Mouse (Mus musculus) macrophage (primary cell): ENCODE results near the gene Olfr676. TPM values are rescaled to one million over a fixed set of nuclear protein-coding genes. Genes with fewer than 3 reads are reported as not detected.
"Not testable (repeated sequence)": the region's sequence is repeated elsewhere in the genome, so short reads cannot be mapped to it uniquely, and the experiment has no call there.

ENCODE experiments used
- H3K27ac ChIP-seq: fragments of 350-480 bp; formaldehyde crosslinking; 2 replicates; pipeline ENCODE4 v1.9.0; 2021
- H3K36me3 ChIP-seq: fragments of 350-480 bp; formaldehyde crosslinking; 2 replicates; pipeline ENCODE4 v1.9.0; 2021; ENCODE audit errors: inconsistent target
- H3K4me3 ChIP-seq: fragments of 350-480 bp; formaldehyde crosslinking; 2 replicates; pipeline ENCODE4 v1.9.0; 2021; ENCODE audit errors: inconsistent target
- H3K79me2 ChIP-seq: fragments of 350-480 bp; formaldehyde crosslinking; 2 replicates; pipeline ENCODE4 v1.9.0; 2021; ENCODE audit errors: inconsistent target
- WGBS: methylation state at CpG from one replicate; pipeline ENCODE4 v1.1.7; 2026; ENCODE audit warnings: inconsistent platforms; ENCODE audit not compliant: missing documents; 5-methylcytosine and 5-hydroxymethylcytosine counted together
- polyA plus RNA-seq: library from polyadenylated mRNA; stranded (reverse); fragments of 250-400 nt; gene quantifications from 3 replicates; pipeline ENCODE4 v1.2.4, GENCODE M21; 2018; ENCODE audit warnings: inconsistent platforms
- total RNA-seq, 78 experiments: library from RNA; depleted of rRNA; stranded (reverse); fragments of 250-400 nt; gene quantifications; 1 replicate in 9 of 78; 2 replicates in 24 of 78; 3 replicates in 43 of 78; 4 replicates in 2 of 78; pipeline ENCODE4 v1.2.4; 2018; ENCODE audit warnings: inconsistent platforms in 56 of 78

Olfr676 gene
- not detected for total RNA-seq (2018; cell fraction: chromatin; rRNA removed)
- total RNA-seq (2018; cell fraction: cytosol; rRNA removed), result not detected
- not detected for total RNA-seq (2018; cell fraction: nucleus; rRNA removed)
- polyA plus RNA-seq, result not detected in 3 replicates

DNA sequence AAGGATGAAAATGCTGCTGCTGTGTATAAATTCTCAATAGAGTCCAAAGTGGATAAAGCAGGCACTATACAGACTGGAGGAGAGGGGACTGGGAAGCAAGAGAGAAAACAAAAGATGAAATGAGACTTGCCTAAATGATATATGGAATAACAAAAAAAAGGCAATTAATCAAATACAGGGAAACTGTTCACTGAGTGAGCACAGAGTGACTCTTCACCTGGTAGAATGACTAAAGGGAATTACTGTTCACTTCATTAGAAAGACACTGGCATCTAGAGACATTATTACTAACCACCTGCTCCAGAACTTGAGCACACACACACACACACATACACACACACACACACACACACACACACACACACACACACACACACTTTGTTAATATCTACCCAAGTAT is at the start of gene Olfr676:
Gene Olfr676 (plus strand): TSS at position 301 of the 400 bp plus-strand sequence.
- Histone ChIP-seq H3K27ac (no peak within 1 kb of the TSS), H3K4me3 (no peak within 1 kb of the TSS), H3K79me2 (no peaks in the 10 kb centered on the region), H3K36me3 (no peaks in the 10 kb centered on the region)

GRCm38 (mm10) chr7:105001929-105002328 is 30.6 kb upstream of the Olfr676 start, which contains the start of gene Olfr672:
Olfr672 (minus strand) TSS chr7:105002029.
- H3K79me2 ChIP-seq, result no peaks in the 10 kb centered on the region
- H3K36me3 ChIP-seq, result no peaks in the 10 kb centered on the region
- H3K4me3 ChIP-seq, result no peak within 1 kb of the TSS
- no peak within 1 kb of the TSS for H3K27ac ChIP-seq

DNA sequence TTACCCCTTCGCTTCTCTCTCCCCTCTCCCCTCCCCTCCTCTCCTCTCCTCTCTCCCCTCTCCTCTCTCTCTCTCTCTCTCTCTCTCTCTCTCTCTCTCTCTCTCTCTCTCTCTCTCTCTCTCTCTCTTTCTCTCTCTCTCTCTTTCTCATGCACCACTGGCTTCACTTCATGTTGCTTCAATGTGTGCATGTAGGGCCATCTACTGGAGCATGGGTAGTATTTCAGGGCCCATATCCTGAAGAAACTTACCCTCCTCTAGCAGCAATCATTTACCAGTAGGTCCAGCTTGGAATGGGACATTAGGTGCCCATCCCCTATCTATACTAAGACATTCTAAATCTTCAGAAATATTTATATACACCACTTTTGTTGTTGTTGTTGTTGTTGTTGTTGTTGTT is 10.0 kb upstream of the Olfr676 start:
- 75% methylated on average over 1 of the region's 1 CpGs for WGBS
- Histone ChIP-seq H3K4me3 (no peak overlapping the region), H3K27ac (no peak overlapping the region), H3K36me3 (no peaks in the 10 kb centered on the region), H3K79me2 (no peaks in the 10 kb centered on the region)

- H3K79me2 ChIP-seq, result no peaks in the 10 kb centered on the region
- no peaks in the 10 kb centered on the region for H3K36me3 ChIP-seq
- H3K4me3 ChIP-seq, result no peak within 1 kb of the TSS
- H3K27ac ChIP-seq, result no peak within 1 kb of the TSS
- WGBS, result 88% methylated on average over 1 of the region's 1 CpGs
Observed at GRCm38 (mm10) chr7:105028360-105028759, 4.1 kb upstream of the Olfr676 start, which contains the start of gene Olfr675. Olfr675 (minus strand) TSS chr7:105028460.

DNA sequence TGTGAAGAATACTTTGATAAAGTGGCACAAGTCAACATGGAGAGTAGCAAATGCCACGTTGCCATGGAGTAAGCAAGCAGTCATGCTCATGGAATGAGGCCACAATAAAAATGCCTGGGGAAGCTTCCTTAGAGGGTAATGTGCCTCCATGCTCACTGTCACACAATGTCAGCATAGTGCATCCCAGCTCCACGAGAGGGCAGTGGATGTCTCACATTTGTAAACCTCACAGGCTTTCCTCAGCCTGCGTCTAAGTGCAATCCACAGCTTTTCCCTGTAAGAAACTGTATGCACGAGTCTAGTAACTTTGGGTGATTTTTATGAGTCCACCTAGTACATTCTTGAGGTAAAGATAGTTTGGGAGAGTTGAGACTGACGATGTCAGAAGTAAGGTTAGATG is 1.3 kb downstream of the Olfr676 start:
- H3K27ac ChIP-seq, H3K36me3 ChIP-seq, H3K79me2 ChIP-seq, H3K4me3 ChIP-seq: not testable (repeated sequence)
- 65% methylated on average over 5 of the region's 5 CpGs for WGBS

DNA sequence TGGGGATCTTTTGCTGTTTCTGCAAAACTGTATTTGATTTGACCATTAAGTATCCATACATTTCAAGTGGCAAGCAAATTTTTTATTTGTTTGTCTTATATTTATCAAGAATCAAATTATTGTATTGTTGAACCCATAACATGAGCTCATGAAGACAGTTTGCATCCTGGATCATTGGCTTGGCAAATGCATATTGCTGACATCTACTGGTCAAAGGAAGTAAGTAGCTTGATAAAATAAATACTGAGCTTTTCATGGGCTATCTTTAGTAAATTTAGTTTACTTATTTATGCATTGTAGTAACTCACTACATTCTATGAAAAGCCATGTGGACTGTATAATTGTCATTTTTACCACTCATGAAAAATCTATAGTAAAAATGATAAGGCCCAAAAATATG is 26.5 kb downstream of the Olfr676 start:
- H3K36me3 ChIP-seq, result no peaks in the 10 kb centered on the region
- H3K79me2 ChIP-seq, result no peaks in the 10 kb centered on the region
- H3K4me3 ChIP-seq, result no peak overlapping the region

DNA sequence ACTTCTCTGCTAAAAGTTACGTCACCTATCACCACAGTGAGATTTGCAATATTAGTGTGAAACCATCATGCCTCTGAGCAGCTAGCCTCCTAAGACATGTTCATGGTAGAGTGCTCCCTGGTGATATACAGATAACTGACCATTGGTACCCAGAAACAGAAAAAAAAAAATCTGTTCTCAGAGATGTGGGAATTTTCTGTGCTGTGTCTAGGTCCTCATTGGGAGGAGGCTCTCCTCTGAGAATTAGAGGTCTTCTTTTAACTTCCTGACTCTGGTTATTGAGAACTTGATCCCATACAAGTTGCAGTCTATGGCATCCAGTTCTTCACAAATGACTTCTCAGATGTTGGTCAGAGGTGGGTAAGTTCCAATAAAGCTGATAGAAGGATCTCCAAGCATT is 31.7 kb downstream of the Olfr676 start, which contains the start of gene Olfr678:
Gene Olfr678 (plus strand): TSS at position 301 of the 400 bp plus-strand sequence.
- H3K4me3 ChIP-seq, result no peak within 1 kb of the TSS
- H3K79me2 ChIP-seq, result no peaks in the 10 kb centered on the region
- H3K27ac ChIP-seq, result no peak within 1 kb of the TSS
- no peaks in the 10 kb centered on the region for H3K36me3 ChIP-seq
- WGBS, result 90% methylated on average over 1 of the region's 1 CpGs

More for the DNA sequence above, 26.5 kb downstream of the Olfr676 start:
- H3K27ac ChIP-seq, result no peak overlapping the region

GRCm38 (mm10) chr7:105080905-105081304 is 48.4 kb downstream of the Olfr676 start, which contains the start of gene Olfr679:
Olfr679 (plus strand) TSS chr7:105081205.
- Histone ChIP-seq H3K4me3 (no peak within 1 kb of the TSS), H3K79me2 (no peaks in the 10 kb centered on the region), H3K27ac (no peak within 1 kb of the TSS), H3K36me3 (no peaks in the 10 kb centered on the region)
- 23% methylated on average over 1 of the region's 1 CpGs for WGBS

Other genes with a start within 250 kb of the Olfr676 start
- gene Usp17lb, start 190.1 kb upstream of the Olfr676 start, polyA plus RNA-seq, result not detected in 3 replicates
- not detected in 3 replicates for gene Usp17la, start 175.7 kb upstream of the Olfr676 start, polyA plus RNA-seq
- not detected in 3 replicates for gene Olfr665, start 154.7 kb upstream of the Olfr676 start, polyA plus RNA-seq
- not detected in 3 replicates for gene Olfr666, start 136.7 kb upstream of the Olfr676 start, polyA plus RNA-seq
- not detected in 3 replicates for gene Olfr667, start 111.2 kb upstream of the Olfr676 start, polyA plus RNA-seq
- not detected in 3 replicates for gene Olfr668, start 104.6 kb upstream of the Olfr676 start, polyA plus RNA-seq
- not detected in 3 replicates for gene Olfr669, start 98.5 kb upstream of the Olfr676 start, polyA plus RNA-seq
- not detected in 3 replicates for gene Olfr670, start 70.1 kb upstream of the Olfr676 start, polyA plus RNA-seq
- not detected in 3 replicates for gene Olfr671, start 53.6 kb upstream of the Olfr676 start, polyA plus RNA-seq
- not detected in 3 replicates for gene Olfr672, start 30.7 kb upstream of the Olfr676 start, polyA plus RNA-seq
- not detected in 3 replicates for gene Olfr675, start 4.2 kb upstream of the Olfr676 start, polyA plus RNA-seq
- gene Olfr677, start 18.7 kb downstream of the Olfr676 start, polyA plus RNA-seq, result not detected in 3 replicates
- not detected in 3 replicates for gene Olfr678, start 31.8 kb downstream of the Olfr676 start, polyA plus RNA-seq
- not detected in 3 replicates for gene Olfr679, start 48.5 kb downstream of the Olfr676 start, polyA plus RNA-seq
- not detected in 3 replicates for gene Olfr680-ps1, start 60.1 kb downstream of the Olfr676 start, polyA plus RNA-seq
- gene Olfr681, start 84.1 kb downstream of the Olfr676 start, polyA plus RNA-seq, result not detected in 3 replicates
- not detected in 3 replicates for gene Olfr683, start 114.3 kb downstream of the Olfr676 start, polyA plus RNA-seq
- not detected in 3 replicates for gene Olfr684, start 131.0 kb downstream of the Olfr676 start, polyA plus RNA-seq
- not detected in 3 replicates for gene Olfr685, start 153.3 kb downstream of the Olfr676 start, polyA plus RNA-seq
- not detected in 3 replicates for gene Olfr686, start 174.8 kb downstream of the Olfr676 start, polyA plus RNA-seq